Mouse (Mus musculus) CH12.LX (cell line): Measurements from ENCODE around the gene Ank2. TPM values are rescaled to one million over a fixed set of nuclear protein-coding genes. Genes with fewer than 3 reads are reported as not detected.

Experiments
- DNase-seq: peaks from one replicate; pipeline ENCODE4 v3.0.0-alpha.2; 2013; ENCODE audit errors: extremely low read depth
- H3K27ac ChIP-seq: 2 replicates; pipeline ENCODE4 v1.5.1; 2012; ENCODE audit warnings: low read depth, mild to moderate bottlenecking, control low read depth, moderate library complexity; ENCODE audit not compliant: insufficient read depth
- H3K27me3 ChIP-seq: replicated peaks from 2 replicates; pipeline ENCODE3; 2012; ENCODE audit warnings: inconsistent platforms
- H3K36me3 ChIP-seq, 2 experiments: replicated peaks in 1 of 2; 2 replicates each; pipeline versions ENCODE3 to v1.6.1; 2012; ENCODE audit warnings: inconsistent platforms in 1 of 2, low read length in 1 of 2, mild to moderate bottlenecking in 1 of 2, mixed read lengths in 1 of 2, moderate library complexity in 1 of 2; ENCODE audit not compliant: control insufficient read depth in 1 of 2, insufficient read depth in 1 of 2
- H3K4me1 ChIP-seq, 2 experiments: 2 replicates each; pipeline ENCODE4 v1.6.1; 2012; ENCODE audit warnings: inconsistent platforms in 1 of 2, moderate library complexity in 1 of 2; ENCODE audit not compliant: insufficient read depth in 2 of 2, control insufficient read depth in 1 of 2
- H3K4me2 ChIP-seq: 2 replicates; pipeline ENCODE4 v1.6.1; 2012; ENCODE audit warnings: low read depth, mild to moderate bottlenecking, control low read depth; ENCODE audit not compliant: poor library complexity, insufficient read depth, severe bottlenecking
- H3K4me3 ChIP-seq, 3 experiments: fragments of 150-350 bp in 1 of 3; sonication (generic) in 1 of 3; replicated peaks in 1 of 3; 2 replicates each; pipeline versions ENCODE3 to v1.5.1; 2011 to 2012; ENCODE audit warnings: low read depth in 2 of 3, low read length in 2 of 3, mild to moderate bottlenecking in 2 of 3, moderate library complexity in 2 of 3, control low read depth in 1 of 3, improper control_type of control experiment in 1 of 3, inconsistent platforms in 1 of 3, mixed read lengths in 1 of 3; ENCODE audit not compliant: poor library complexity in 1 of 3
- H3K79me2 ChIP-seq: replicated peaks from 2 replicates; pipeline ENCODE4 v1.6.1; 2012; ENCODE audit warnings: mild to moderate bottlenecking, moderate library complexity; ENCODE audit not compliant: control insufficient read depth, poor library complexity, insufficient read depth, severe bottlenecking; ENCODE audit errors: extremely low read depth
- H3K9ac ChIP-seq: 2 replicates; pipeline ENCODE4 v1.6.1; 2012; ENCODE audit warnings: low read depth, mild to moderate bottlenecking, control low read depth, moderate library complexity; ENCODE audit not compliant: insufficient read depth
- H3K9me3 ChIP-seq: replicated peaks from 2 replicates; pipeline ENCODE3; 2012; ENCODE audit warnings: low read length, inconsistent platforms, mixed read lengths
- BHLHE40 ChIP-seq: IDR thresholded peaks from 2 replicates; pipeline ENCODE4 v1.6.1; 2011; ENCODE audit warnings: mild to moderate bottlenecking, low read depth, low read length, improper control_type of control experiment
- CTCF ChIP-seq, 2 experiments: IDR thresholded peaks in 1 of 2; conservative IDR thresholded peaks in 1 of 2; 2 replicates each; pipeline ENCODE4 v1.5.1; 2011 to 2012; ENCODE audit warnings: low read depth in 2 of 2, low read length in 2 of 2, improper control_type of control experiment in 1 of 2, inconsistent platforms in 1 of 2, mild to moderate bottlenecking in 1 of 2, moderate library complexity in 1 of 2
- E2F4 ChIP-seq: IDR thresholded peaks from 2 replicates; pipeline ENCODE4 v1.6.1; 2011; ENCODE audit warnings: low read depth, low read length, improper control_type of control experiment; ENCODE audit not compliant: insufficient replicate concordance
- ELF1 ChIP-seq: IDR thresholded peaks from 2 replicates; pipeline ENCODE4 v1.6.1; 2014; ENCODE audit warnings: low read depth, mild to moderate bottlenecking, inconsistent platforms, low read length, improper control_type of control experiment
- EP300 ChIP-seq: IDR thresholded peaks from 2 replicates; pipeline ENCODE4 v1.6.1; 2011; ENCODE audit warnings: low read length, improper control_type of control experiment
- ETS1 ChIP-seq: conservative IDR thresholded peaks from 2 replicates; pipeline ENCODE4 v1.6.1; 2012; ENCODE audit warnings: low read depth, mild to moderate bottlenecking, inconsistent platforms, low read length, improper control_type of control experiment, moderate library complexity
- IRF4 ChIP-seq: IDR thresholded peaks from 2 replicates; pipeline ENCODE4 v1.6.1; 2014; ENCODE audit warnings: low read depth, mild to moderate bottlenecking, inconsistent platforms, low read length, improper control_type of control experiment
- JUN ChIP-seq: IDR thresholded peaks from 2 replicates; pipeline ENCODE4 v1.6.1; 2011; ENCODE audit warnings: low read depth, mild to moderate bottlenecking, low read length, improper control_type of control experiment, moderate library complexity; ENCODE audit not compliant: insufficient read depth
- JUND ChIP-seq: conservative IDR thresholded peaks from 2 replicates; pipeline ENCODE4 v1.6.1; 2011; ENCODE audit warnings: low read depth, low read length, improper control_type of control experiment
- MAZ ChIP-seq: IDR thresholded peaks from 2 replicates; pipeline ENCODE4 v1.6.1; 2012; ENCODE audit warnings: low read depth, mild to moderate bottlenecking, inconsistent platforms, low read length, improper control_type of control experiment, moderate library complexity
- MEF2A ChIP-seq: IDR thresholded peaks from 2 replicates; pipeline ENCODE4 v1.6.1; 2014; ENCODE audit warnings: low read depth, mild to moderate bottlenecking, inconsistent platforms, low read length, improper control_type of control experiment, borderline replicate concordance
- NELFE ChIP-seq: IDR thresholded peaks from 2 replicates; pipeline ENCODE4 v1.6.1; 2011; ENCODE audit warnings: low read depth, low read length, improper control_type of control experiment
- RAD21 ChIP-seq: IDR thresholded peaks from 2 replicates; pipeline ENCODE4 v1.6.1; 2011; ENCODE audit warnings: low read depth, mild to moderate bottlenecking, low read length, improper control_type of control experiment, moderate library complexity
- SMC3 ChIP-seq: IDR thresholded peaks from 2 replicates; pipeline ENCODE4 v1.6.1; 2011; ENCODE audit warnings: low read depth, low read length, improper control_type of control experiment
- TBP ChIP-seq: conservative IDR thresholded peaks from 2 replicates; pipeline ENCODE4 v1.6.1; 2011; ENCODE audit warnings: low read depth, low read length, improper control_type of control experiment
- USF1 ChIP-seq: IDR thresholded peaks from 2 replicates; pipeline ENCODE4 v1.6.1; 2014; ENCODE audit warnings: low read depth, mild to moderate bottlenecking, inconsistent platforms, low read length, improper control_type of control experiment
- ZKSCAN1 ChIP-seq: IDR thresholded peaks from 2 replicates; pipeline ENCODE4 v1.6.1; 2012; ENCODE audit warnings: low read depth, inconsistent platforms, low read length, improper control_type of control experiment, borderline replicate concordance
- dilution Hi-C: fragments of 300-500 bp; cut with MboI; formaldehyde crosslinking; loops from 2 replicates; pipeline ENCODE4 v1.14.3; 2020; ENCODE audit warnings: low sequenced_read_pairs; ENCODE audit not compliant: extremely low pct_unique_long_range_greater_than_20kb, extremely low pct_ligation_motif_present
- in situ Hi-C: fragments of 300-500 bp; cut with MboI; formaldehyde crosslinking; loops from 3 replicates; pipeline ENCODE4 v1.14.3; 2019; ENCODE audit warnings: low sequenced_read_pairs, low pct_ligation_motif_present, low pct_unique_long_range_greater_than_20kb, mixed read lengths
- polyA plus RNA-seq: library from polyadenylated mRNA; unstranded; fragments of >175 nt; gene quantifications from 2 replicates; pipeline ENCODE4 v1.2.1, GENCODE M21; 2012; ENCODE audit warnings: low read depth; ENCODE audit not compliant: insufficient read length
- total RNA-seq, 2 experiments: library from RNA; depleted of rRNA; stranded (reverse); fragments of 300-350 nt in 1 of 2; fragments of >200 nt in 1 of 2; gene quantifications; 2 replicates each; pipeline ENCODE4 v1.2.3; 2012 to 2014

The Ank2 gene
- total and polyA plus RNA-seq, 3 experiments: 3.9 to 20.9 (median 12.2) TPM

GRCm38 (mm10) chr3:127015175-127015574, 484.0 kb downstream of the Ank2 start:
- H3K4me3 ChIP-seq: no peak overlapping the region
- H3K27me3 ChIP-seq: no peaks in the 10 kb centered on the region
- in situ Hi-C loops: no loop called here
- H3K9ac ChIP-seq: no peak overlapping the region
- no peak for DNase-seq
- H3K79me2 ChIP-seq: no peaks in the 10 kb centered on the region
- H3K4me1 ChIP-seq: peaks cover 2 to 56% of the 10 kb centered on the region in 2 experiments; a peak in 2 of 4 replicates
- no peaks in the 10 kb centered on the region for H3K9me3 ChIP-seq
- no peaks in the 10 kb centered on the region for H3K36me3 ChIP-seq
- no peak overlapping the region for H3K27ac ChIP-seq
- dilution Hi-C loops: no loop called here
- no peak for TF ChIP-seq EP300
- peak; percentile 44 for TF ChIP-seq RAD21
- no peak for TF ChIP-seq JUND
- TF ChIP-seq NELFE: no peak
- TF ChIP-seq USF1: no peak
- TF ChIP-seq TBP: no peak
- TF ChIP-seq ZKSCAN1: no peak
- TF ChIP-seq BHLHE40: no peak
- peak in 1 of 2 experiments; percentile 37; a peak in 2 of 4 replicates for TF ChIP-seq CTCF (conservative IDR thresholded peaks at IDR 0.05 in 1 of 2, IDR thresholded peaks at IDR 0.05 in 1 of 2; ENCODE audit: low read depth in 2 of 2, low read length in 2 of 2)
- no peak for TF ChIP-seq MAZ
- peak; percentile 3; the same call in 1 of the 2 replicates for TF ChIP-seq SMC3
- H3K4me2 ChIP-seq: no peak overlapping the region

- Histone ChIP-seq H3K27me3 (no peaks in the 10 kb centered on the region), H3K27ac (no peak overlapping the region), H3K9me3 (no peaks in the 10 kb centered on the region), H3K4me3 (no peak overlapping the region), H3K79me2 (no peaks in the 10 kb centered on the region), H3K36me3 (no peaks in the 10 kb centered on the region), H3K4me2 (no peak overlapping the region), H3K4me1 (peaks cover 2 to 44% of the 10 kb centered on the region in 2 experiments; a peak in 2 of 4 replicates), H3K9ac (no peak overlapping the region)
- in situ Hi-C loops (no loop called here), dilution Hi-C loops (no loop called here)
- TF ChIP-seq ZKSCAN1 (no peak), JUN (peak; percentile 78), EP300 (peak; percentile 71), RAD21 (no peak), MEF2A (peak; percentile 84), E2F4 (no peak), ELF1 (no peak), JUND (peak; percentile 64; the same call in 1 of the 2 replicates), IRF4 (peak; percentile 74), ETS1 (peak; percentile 45; the same call in 1 of the 2 replicates)
- peak; percentile 62 for DNase-seq
Measured at GRCm38 (mm10) chr3:127013976-127014375, 485.2 kb downstream of the Ank2 start.
